Mouse (Mus musculus) intestine, embryonic 16.5 days (tissue): ENCODE results near the gene Cog3. TPM values are rescaled to one million over a fixed set of nuclear protein-coding genes. Genes with fewer than 3 reads are reported as not detected.
A peak's percentile ranks its signal among the peaks of the same experiment; 100 is the strongest.

Experiments
- ATAC-seq: fragments of 200-750 bp; cut with Nextera tagmentation; 2 replicates; pipeline ENCODE4 v1.8.0; 2017; ENCODE audit warnings: moderate TSS enrichment, moderate library complexity
- H3K27ac ChIP-seq: fragments of 300-500 bp; sonication (generic); 2 replicates; pipeline ENCODE4 v1.5.1; 2014; ENCODE audit warnings: mild to moderate bottlenecking, low read length
- H3K27me3 ChIP-seq: fragments of 300-500 bp; sonication (generic); replicated peaks from 2 replicates; pipeline ENCODE4 v1.6.1; 2014; ENCODE audit warnings: low read length, control low read depth, mixed read lengths; ENCODE audit not compliant: control insufficient read depth, insufficient read depth
- H3K36me3 ChIP-seq: fragments of 300-500 bp; sonication (generic); 2 replicates; pipeline ENCODE4 v1.6.1; 2014; ENCODE audit warnings: low read length, control low read depth; ENCODE audit not compliant: control insufficient read depth, insufficient read depth
- H3K4me1 ChIP-seq: fragments of 300-500 bp; sonication (generic); 2 replicates; pipeline ENCODE4 v1.6.1; 2014; ENCODE audit warnings: low read length, control low read depth, mixed read lengths; ENCODE audit not compliant: control insufficient read depth, insufficient read depth
- H3K4me2 ChIP-seq: fragments of 300-500 bp; sonication (generic); 2 replicates; pipeline ENCODE4 v1.6.1; 2014; ENCODE audit warnings: low read depth, low read length, control low read depth
- H3K4me3 ChIP-seq: fragments of 300-500 bp; sonication (generic); 2 replicates; pipeline ENCODE4 v1.5.1; 2014; ENCODE audit warnings: mild to moderate bottlenecking, low read length
- H3K9ac ChIP-seq: fragments of 300-500 bp; sonication (generic); 2 replicates; pipeline ENCODE4 v1.6.1; 2014; ENCODE audit warnings: low read depth, low read length
- H3K9me3 ChIP-seq: fragments of 300-500 bp; sonication (generic); 2 replicates; pipeline ENCODE4 v1.6.1; 2016; ENCODE audit warnings: low read length, control low read depth; ENCODE audit not compliant: control insufficient read depth
- WGBS: fragments of 180-500 bp; shearing (Covaris S2); extraction: QIAGEN DNeasy Blood & Tissue Kit; methylation state at CpG from one replicate; pipeline ENCODE4 v1.1.7; 2014; 5-methylcytosine and 5-hydroxymethylcytosine counted together
- polyA plus RNA-seq: library from polyadenylated mRNA; unstranded; fragments of >200 nt; fragmentation: Nextera tagmentation; extraction: Ambion mirVana; gene quantifications from 2 replicates; pipeline ENCODE4 v1.2.1, GENCODE M21; 2015

Cog3 gene
- polyA plus RNA-seq = 16.5 TPM in 2 replicates

GRCm38 (mm10) chr14:75753991-75754817 lies at the start of gene Cog3:
TSS of gene Cog3 (minus strand) at chr14:75754517.
- peak within 1 kb of the TSS; percentile 94 for H3K9ac ChIP-seq
- H3K4me1 ChIP-seq = peaks cover 13% of the 10 kb centered on the region
- H3K4me2 ChIP-seq = peak within 1 kb of the TSS; percentile 67
- H3K27me3 ChIP-seq = no peaks in the 10 kb centered on the region
- peak; percentile 97 for ATAC-seq
- WGBS = under 1% methylated on average over 77 of the region's 78 CpGs
- no peaks in the 10 kb centered on the region for H3K9me3 ChIP-seq
- peak within 1 kb of the TSS; percentile 93 for H3K27ac ChIP-seq
- no peaks in the 10 kb centered on the region for H3K36me3 ChIP-seq
- H3K4me3 ChIP-seq = peak within 1 kb of the TSS; percentile 80

- H3K27me3 ChIP-seq = no peaks in the 10 kb centered on the region
- no peak overlapping the region for H3K4me3 ChIP-seq
- ATAC-seq = no peak
- no peaks in the 10 kb centered on the region for H3K9me3 ChIP-seq
- whole genome bisulfite sequencing = 38% methylated on average over 5 of the region's 5 CpGs
- H3K4me1 ChIP-seq = no peaks in the 10 kb centered on the region
- no peaks in the 10 kb centered on the region for H3K36me3 ChIP-seq
- no peak overlapping the region for H3K4me2 ChIP-seq
- H3K9ac ChIP-seq = no peak overlapping the region
- no peak overlapping the region for H3K27ac ChIP-seq
Observed at GRCm38 (mm10) chr14:75797769-75798386, 43.6 kb upstream of the Cog3 start.

- Histone ChIP-seq H3K9ac (no peak overlapping the region), H3K9me3 (no peaks in the 10 kb centered on the region), H3K4me2 (no peak overlapping the region), H3K27me3 (no peaks in the 10 kb centered on the region), H3K4me1 (no peaks in the 10 kb centered on the region), H3K4me3 (no peak overlapping the region), H3K36me3 (no peaks in the 10 kb centered on the region), H3K27ac (no peak overlapping the region)
- no peak for ATAC-seq
- 85% methylated on average over 4 of the region's 4 CpGs for WGBS
Observed at GRCm38 (mm10) chr14:75795918-75796317, 41.6 kb upstream of the Cog3 start.

DNA sequence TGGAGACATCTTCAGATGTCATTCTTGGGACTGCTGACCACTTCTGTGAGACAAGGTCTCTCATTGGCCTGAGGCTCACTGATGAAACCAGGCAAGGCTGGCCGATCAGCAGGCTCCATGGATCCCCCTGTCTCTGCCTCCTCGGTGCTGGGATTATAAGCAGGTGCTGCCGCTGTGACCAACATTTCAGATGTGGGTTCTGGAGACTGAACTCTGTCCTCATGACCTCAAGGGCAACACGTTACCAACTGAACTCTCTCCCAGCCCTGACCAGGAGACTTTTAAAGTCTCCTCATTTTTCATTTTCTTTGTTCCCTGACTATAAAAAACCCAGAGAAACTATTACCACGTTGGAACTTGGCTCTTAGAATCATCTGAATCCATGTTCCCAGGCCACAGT lies 40.4 kb upstream of the Cog3 start:
- H3K27ac ChIP-seq = no peak overlapping the region
- H3K27me3 ChIP-seq = no peaks in the 10 kb centered on the region
- ATAC-seq = no peak
- no peak overlapping the region for H3K4me2 ChIP-seq
- no peaks in the 10 kb centered on the region for H3K36me3 ChIP-seq
- no peaks in the 10 kb centered on the region for H3K4me1 ChIP-seq
- no peak overlapping the region for H3K9ac ChIP-seq
- no peaks in the 10 kb centered on the region for H3K9me3 ChIP-seq
- 64% methylated on average over 5 of the region's 5 CpGs for WGBS
- H3K4me3 ChIP-seq = no peak overlapping the region

GRCm38 (mm10) chr14:75794324-75794723 lies 40.0 kb upstream of the Cog3 start:
- no peak overlapping the region for H3K4me3 ChIP-seq
- no peaks in the 10 kb centered on the region for H3K9me3 ChIP-seq
- no peak overlapping the region for H3K9ac ChIP-seq
- H3K4me1 ChIP-seq = no peaks in the 10 kb centered on the region
- no peak for ATAC-seq
- no peaks in the 10 kb centered on the region for H3K36me3 ChIP-seq
- 56% methylated on average over 6 of the region's 6 CpGs for WGBS
- H3K27me3 ChIP-seq = no peaks in the 10 kb centered on the region
- H3K27ac ChIP-seq = no peak overlapping the region
- no peak overlapping the region for H3K4me2 ChIP-seq

DNA sequence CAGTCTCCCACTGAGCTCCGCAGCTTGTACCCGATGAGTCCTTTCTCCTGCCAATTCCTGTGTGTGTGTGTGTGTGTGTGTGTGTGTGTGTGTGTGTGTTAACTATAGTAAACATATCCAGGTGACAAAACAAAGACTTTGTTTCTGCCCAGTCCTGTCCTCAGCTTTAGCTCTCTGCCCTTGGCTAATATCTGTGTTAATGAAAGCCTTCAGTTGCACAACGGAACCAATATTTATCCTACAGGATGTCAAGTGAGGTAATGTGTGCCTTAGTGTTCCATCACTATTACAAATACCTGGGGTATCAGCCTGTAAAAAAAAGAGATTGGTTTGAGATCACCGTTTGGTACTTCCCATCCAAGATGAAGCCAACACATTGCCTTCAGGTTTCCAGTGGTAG lies 38.8 kb upstream of the Cog3 start:
- Histone ChIP-seq H3K27ac (no peak overlapping the region), H3K9ac (no peak overlapping the region), H3K9me3 (no peaks in the 10 kb centered on the region), H3K4me3 (no peak overlapping the region), H3K27me3 (no peaks in the 10 kb centered on the region; the same call in 1 of the 2 replicates), H3K4me1 (no peaks in the 10 kb centered on the region), H3K36me3 (no peaks in the 10 kb centered on the region), H3K4me2 (no peak overlapping the region)
- 84% methylated on average over 4 of the region's 4 CpGs for WGBS
- ATAC-seq = no peak

GRCm38 (mm10) chr14:75791372-75791771 lies 37.1 kb upstream of the Cog3 start:
- H3K4me1 ChIP-seq = no peaks in the 10 kb centered on the region
- no peaks in the 10 kb centered on the region; the same call in 1 of the 2 replicates for H3K27me3 ChIP-seq
- no peak overlapping the region for H3K4me3 ChIP-seq
- H3K9ac ChIP-seq = no peak overlapping the region
- no peak for ATAC-seq
- H3K4me2 ChIP-seq = no peak overlapping the region
- no peaks in the 10 kb centered on the region for H3K9me3 ChIP-seq
- no peaks in the 10 kb centered on the region for H3K36me3 ChIP-seq
- H3K27ac ChIP-seq = no peak overlapping the region
- WGBS = 87% methylated on average over 3 of the region's 3 CpGs

DNA sequence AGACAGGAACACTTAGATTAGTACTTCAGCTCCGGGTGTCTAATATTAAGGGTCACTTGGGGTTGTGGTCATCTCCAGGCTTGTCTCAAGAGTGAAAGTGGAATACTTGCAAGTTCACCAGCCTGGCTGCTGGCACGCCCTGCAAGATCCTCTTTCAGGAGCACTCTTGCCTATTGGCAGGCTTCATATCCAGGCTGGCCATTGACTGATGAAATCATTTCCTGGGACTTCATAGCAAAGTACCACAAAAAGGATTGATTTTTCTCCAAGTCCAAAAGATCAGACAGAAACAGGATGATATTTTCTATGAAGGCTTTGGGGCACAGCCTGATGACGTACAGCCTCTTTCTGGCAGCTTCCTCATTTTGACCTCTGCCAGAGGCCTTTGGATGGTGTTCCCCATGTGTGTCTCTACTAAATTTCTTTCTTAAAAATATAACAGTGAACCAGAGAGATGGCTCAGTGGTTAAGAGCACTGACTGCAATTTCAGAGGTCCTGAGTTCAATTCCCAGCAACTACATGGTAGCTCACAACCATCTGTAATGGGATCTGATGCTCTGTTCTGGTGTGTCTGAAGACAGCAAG lies 36.2 kb upstream of the Cog3 start:
- H3K36me3 ChIP-seq = no peaks in the 10 kb centered on the region
- H3K9me3 ChIP-seq = no peaks in the 10 kb centered on the region
- no peak overlapping the region for H3K4me3 ChIP-seq
- no peaks in the 10 kb centered on the region for H3K4me1 ChIP-seq
- no peak overlapping the region for H3K9ac ChIP-seq
- WGBS = 78% methylated on average over 3 of the region's 3 CpGs
- no peak overlapping the region for H3K27ac ChIP-seq
- H3K4me2 ChIP-seq = no peak overlapping the region
- no peaks in the 10 kb centered on the region; the same call in 1 of the 2 replicates for H3K27me3 ChIP-seq
- no peak for ATAC-seq

GRCm38 (mm10) chr14:75789291-75789690 lies 35.0 kb upstream of the Cog3 start:
- H3K4me2 ChIP-seq = no peak overlapping the region
- no peaks in the 10 kb centered on the region for H3K4me1 ChIP-seq
- ATAC-seq = no peak
- no peaks in the 10 kb centered on the region for H3K9me3 ChIP-seq
- 66% methylated on average over 6 of the region's 6 CpGs for WGBS
- H3K4me3 ChIP-seq = no peak overlapping the region
- H3K27ac ChIP-seq = no peak overlapping the region
- H3K9ac ChIP-seq = no peak overlapping the region
- no peaks in the 10 kb centered on the region for H3K36me3 ChIP-seq
- no peaks in the 10 kb centered on the region; the same call in 1 of the 2 replicates for H3K27me3 ChIP-seq
